Mouse (Mus musculus) G1E (cell line): ENCODE data around the gene Grik3.

Experiments
- CTCF ChIP-seq: IDR thresholded peaks from 2 replicates; pipeline ENCODE4 v1.5.1; 2012; ENCODE audit warnings: low read depth, low read length, inconsistent platforms, mixed read lengths
- GATA1 ChIP-seq: IDR thresholded peaks from 2 replicates; pipeline ENCODE4 v1.6.1; 2012; ENCODE audit warnings: borderline replicate concordance, low read length, inconsistent platforms, mixed read lengths
- GATA2 ChIP-seq: IDR thresholded peaks from 2 replicates; pipeline ENCODE4 v1.6.1; 2012; ENCODE audit warnings: low read depth, low read length, inconsistent platforms, borderline replicate concordance
- POLR2AphosphoS5 ChIP-seq: IDR thresholded peaks from 2 replicates; pipeline ENCODE4 v1.6.1; 2012; ENCODE audit warnings: low read depth, low read length, inconsistent platforms; ENCODE audit not compliant: insufficient replicate concordance
- TAL1 ChIP-seq: conservative IDR thresholded peaks from 2 replicates; pipeline ENCODE4 v1.6.1; 2012; ENCODE audit warnings: low read depth, low read length, inconsistent platforms, mixed read lengths

- TF ChIP-seq CTCF (no peak), GATA1 (no peak), TAL1 (no peak), GATA2 (no peak), POLR2AphosphoS5 (no peak)
These were observed 3.5 kb upstream of the Grik3 start for GRCm38 (mm10) chr4:125487031-125487430.
